ENCODE assay signal across 10 mouse cellular contexts in genomic region chr4:59439041-59439440, GRCm38 (mm10). TPM values are rescaled to one million over a fixed set of nuclear protein-coding genes. Genes with fewer than 3 reads are reported as not detected.
DNase-seq lines count a peak whose midpoint lies in the region; ATAC-seq and TF ChIP-seq lines count a peak whose summit lies in the region.
"Had no signal": no experiment of that assay in that cellular context is flagged by ENCODE, and none has a peak within 500 bp of the region (broad histone marks: within the 10 kb centered on the region; RNA-seq: fewer than 3 reads in every experiment).

No protein-coding gene starts in this region.

- H3K27me3 ChIP-seq in heart, embryonic 12.5 days (replicated peaks): no peaks in the 10 kb centered on the region
- no peaks in the 10 kb centered on the region for H3K27me3 ChIP-seq in thymus, adult 2 months (ENCODE audit: control insufficient read depth, insufficient read depth, low read length)
- H3K27me3 ChIP-seq in liver, embryonic 11.5 days (replicated peaks; ENCODE audit: control insufficient read depth, insufficient read depth, low read length): no peaks in the 10 kb centered on the region
- H3K27me3 ChIP-seq: CH12.LX had no signal

- no peaks in the 10 kb centered on the region for H3K9me3 ChIP-seq in heart, embryonic 12.5 days (replicated peaks)
- H3K9me3 ChIP-seq in liver, embryonic 11.5 days (ENCODE audit: control insufficient read depth, low read length): no peaks in the 10 kb centered on the region

- ATAC-seq in heart, embryonic 12.5 days (ENCODE audit: insufficient number of reproducible peaks, low FRiP score): no peak
- no peak; the same call in 1 of the 2 replicates for ATAC-seq in liver, embryonic 11.5 days (replicated peaks; ENCODE audit: low FRiP score)

- TF ChIP-seq CTCF in thymus, adult 2 months (IDR thresholded peaks at IDR 0.05; ENCODE audit: borderline replicate concordance, control insufficient read depth, extremely low read depth, insufficient read depth, low read length, poor library complexity): no peak

- H3K4me2 ChIP-seq in heart, embryonic 12.5 days: peak overlapping the region; percentile 96
- H3K4me2 ChIP-seq in liver, embryonic 11.5 days: peak overlapping the region; percentile 96

- no peak overlapping the region for H3K9ac ChIP-seq in heart, embryonic 12.5 days
- H3K9ac ChIP-seq in liver, embryonic 11.5 days (ENCODE audit: low read depth, low read length): peak overlapping the region; percentile 80

- no peak for TF ChIP-seq POLR2A in thymus, adult 2 months (IDR thresholded peaks at IDR 0.05; ENCODE audit: control insufficient read depth, extremely low read depth, insufficient read depth, low read length, poor library complexity)

- H3K36me3 ChIP-seq in heart, embryonic 12.5 days: no peaks in the 10 kb centered on the region
- H3K36me3 ChIP-seq in thymus, adult 2 months (ENCODE audit: control insufficient read depth, insufficient read depth, low read length): no peaks in the 10 kb centered on the region
- H3K36me3 ChIP-seq in liver, embryonic 11.5 days (ENCODE audit: control insufficient read depth, insufficient read depth, low read length): no peaks in the 10 kb centered on the region

- no peak for DNase-seq in heart, postnatal 4 days
- DNase-seq in thymus, adult 2 months: no peak
- no peak for DNase-seq in thymus, postnatal 36 days
- DNase-seq in liver, embryonic 11.5 days (ENCODE audit: low spot score): no peak
- no peak for DNase-seq in testis, postnatal 14 days (ENCODE audit: low spot score)
- DNase-seq in adrenal gland, adult 8-10 months: no peak
- no peak for DNase-seq in adrenal gland, adult 2 months
- DNase-seq: right cerebral cortex, postnatal 25 days had no signal

- peaks cover 11% of the 10 kb centered on the region for H3K4me1 ChIP-seq in heart, embryonic 12.5 days (replicated peaks)
- peaks cover 26% of the 10 kb centered on the region for H3K4me1 ChIP-seq in thymus, adult 2 months (replicated peaks; ENCODE audit: control insufficient read depth, insufficient read depth, low read length)
- H3K4me1 ChIP-seq in liver, embryonic 11.5 days (replicated peaks; ENCODE audit: control insufficient read depth, insufficient read depth, low read length): peaks cover 59% of the 10 kb centered on the region

- H3K4me3 ChIP-seq in heart, embryonic 12.5 days: peak overlapping the region; percentile 64; the same call in 1 of the 2 replicates
- no peak overlapping the region for H3K4me3 ChIP-seq in thymus, adult 2 months (ENCODE audit: control insufficient read depth, insufficient read depth, low read length)
- peak overlapping the region; percentile 60 for H3K4me3 ChIP-seq in liver, embryonic 11.5 days (ENCODE audit: low read depth, low read length)

- H3K27ac ChIP-seq in heart, embryonic 12.5 days (ENCODE audit: poor library complexity, severe bottlenecking): no peak overlapping the region
- H3K27ac ChIP-seq in thymus, adult 2 months (ENCODE audit: control insufficient read depth, insufficient read depth, low read length): peak overlapping the region; percentile 19; the same call in 1 of the 2 replicates
- H3K27ac ChIP-seq in liver, embryonic 11.5 days (ENCODE audit: low read depth, low read length): peak overlapping the region; percentile 91

- 34% methylated on average over 5 of the region's 5 CpGs for WGBS in heart, embryonic 12.5 days
- 3% methylated on average over 5 of the region's 5 CpGs for WGBS in thymus, adult 2 months
- 10% methylated on average over 5 of the region's 5 CpGs for WGBS in liver, embryonic 11.5 days

RNA-seq across cellular contexts. Expression of gene Susd1, which starts 0.6 kb away (rescaled TPM):
- polyA plus RNA-seq in heart, embryonic 12.5 days (2016; fragmentation: Nextera tagmentation; extraction: Ambion mirVana): 9.0 and 10.0 TPM in 2 replicates
- 1 to 10 TPM in 1 of 2 experiments, under 1 TPM in 1; 0.71 to 2.4 TPM for total RNA-seq in heart, postnatal 4 days (2021)
- polyA plus RNA-seq in thymus, adult 2 months (2012; rRNA removed): 21.6 and 22.0 TPM in 2 replicates
- 15.8 and 20.8 TPM in 2 replicates for polyA plus RNA-seq in liver, embryonic 11.5 days (2014; fragmentation: Nextera tagmentation; extraction: Ambion mirVana)
- total RNA-seq in adrenal gland, adult 8-10 months (2022): 1 to 10 TPM; 3.7 to 7.8 (median 4.9) TPM
- total RNA-seq in adrenal gland, adult 2 months (2021): 1 to 10 TPM; 2.8 to 3.4 TPM
- polyA plus RNA-seq in adrenal gland, adult 2 months (2012; rRNA removed): 0.96 and 1.7 TPM in 2 replicates
